Mouse (Mus musculus): Measurements from ENCODE around the gene Alg9.
A peak's percentile ranks its signal among the peaks of the same experiment; 100 is the strongest.

Gene Alg9

DNA sequence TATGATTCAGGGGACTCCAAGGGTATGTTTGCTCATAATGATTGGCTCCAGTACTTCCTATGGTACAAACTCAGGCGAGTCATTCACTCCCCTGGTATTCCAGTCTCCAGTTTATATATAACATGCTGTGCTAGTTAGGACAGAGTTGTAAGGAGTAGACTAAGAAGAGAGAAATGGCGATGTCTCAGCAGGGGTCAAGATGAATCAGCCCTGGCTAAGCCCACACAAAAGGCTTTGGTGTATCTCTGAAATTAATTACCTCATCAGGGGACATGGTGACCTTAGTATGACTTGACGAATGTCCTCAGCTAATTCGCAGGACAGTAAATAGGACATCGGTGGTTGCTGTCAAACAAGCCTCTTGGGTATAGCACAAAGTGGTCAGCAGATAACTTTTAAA, 18.1 kb upstream of the Alg9 start:
- DNase-seq (ENCODE audit: low spot score) = no peak

DNA sequence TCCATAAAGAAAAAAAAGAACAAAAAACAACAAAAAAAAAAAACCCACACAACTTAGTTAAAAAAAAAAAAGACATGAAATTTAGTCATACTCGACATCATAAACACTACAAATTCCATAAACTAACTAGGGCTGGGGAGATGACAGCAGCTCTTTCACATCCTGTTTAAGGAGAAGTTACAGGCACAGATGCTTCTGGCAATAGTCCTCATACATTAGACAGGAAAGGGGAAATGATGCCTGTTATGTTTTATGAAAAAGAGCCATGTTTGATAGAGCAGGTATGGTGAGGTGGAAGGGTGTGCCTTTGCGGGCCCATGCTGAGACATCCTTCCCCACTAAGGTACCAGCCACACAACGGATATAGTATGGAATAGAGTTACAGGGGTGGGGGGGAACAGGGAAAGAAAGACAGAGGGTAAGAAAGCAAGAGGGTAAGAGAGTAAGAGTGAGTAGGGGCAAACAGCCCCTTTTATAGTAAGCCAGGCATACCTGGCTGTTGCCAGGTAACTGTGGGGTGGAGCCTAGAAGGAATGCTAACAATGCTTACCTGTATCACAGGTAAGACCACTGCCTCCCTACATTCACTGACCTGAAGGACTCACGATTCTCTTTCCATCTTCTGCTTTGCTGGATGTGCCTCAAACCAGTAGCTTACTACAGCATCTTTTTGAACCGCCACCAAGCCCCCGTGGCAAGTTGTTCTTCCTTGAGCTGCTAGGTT, 13.1 kb upstream of the Alg9 start:
- no peak for DNase-seq (ENCODE audit: low spot score)

DNA sequence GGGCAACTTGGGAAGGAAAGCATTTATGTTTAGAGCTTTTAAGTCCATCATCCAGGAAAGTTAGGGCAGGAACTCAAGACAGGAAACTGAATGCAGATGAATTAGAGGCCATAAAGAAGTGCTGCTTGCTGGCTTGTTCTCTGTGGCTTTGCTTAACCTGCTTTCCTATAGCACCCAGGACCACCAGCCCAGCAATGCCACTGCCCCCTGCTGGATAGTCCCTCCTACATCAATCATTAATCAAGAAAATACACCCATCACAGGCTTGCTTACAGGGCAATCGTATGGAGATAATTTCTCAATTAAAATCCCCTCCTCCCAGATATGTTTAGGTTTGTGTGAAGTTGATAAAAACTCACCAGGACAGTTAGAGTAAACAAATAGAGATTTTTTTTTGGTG, 11.5 kb upstream of the Alg9 start:
- DNase-seq (ENCODE audit: low spot score) = peak; percentile 15

DNA sequence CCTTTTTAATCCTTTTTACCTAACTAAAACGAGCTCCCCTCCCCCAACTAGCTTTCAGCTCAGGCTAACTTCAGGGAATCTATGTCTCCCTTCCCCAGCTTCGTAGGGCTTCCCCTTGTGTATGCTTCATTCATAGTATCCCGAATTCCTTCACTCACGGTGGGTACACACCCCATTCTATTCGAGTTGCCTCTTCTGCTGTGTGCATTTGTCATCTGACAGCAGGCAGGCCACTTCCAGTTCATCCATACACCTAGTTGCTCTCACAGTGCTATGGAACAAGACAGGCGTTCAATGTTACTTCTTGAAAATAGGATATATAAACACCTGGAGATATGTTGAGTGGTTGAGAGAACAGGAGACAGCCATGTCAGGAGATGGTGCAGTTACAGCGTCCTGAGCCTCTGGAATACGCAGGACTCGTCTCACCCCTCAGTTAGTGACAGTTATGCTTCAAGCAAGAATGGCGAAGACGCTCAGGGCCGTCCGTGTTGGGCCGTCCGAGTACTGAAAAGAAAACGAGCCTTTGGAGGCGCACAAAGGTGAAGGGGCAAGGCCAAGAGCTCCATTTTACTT, 7.2 kb upstream of the Alg9 start:
- no peak for DNase-seq (ENCODE audit: low spot score)

DNA sequence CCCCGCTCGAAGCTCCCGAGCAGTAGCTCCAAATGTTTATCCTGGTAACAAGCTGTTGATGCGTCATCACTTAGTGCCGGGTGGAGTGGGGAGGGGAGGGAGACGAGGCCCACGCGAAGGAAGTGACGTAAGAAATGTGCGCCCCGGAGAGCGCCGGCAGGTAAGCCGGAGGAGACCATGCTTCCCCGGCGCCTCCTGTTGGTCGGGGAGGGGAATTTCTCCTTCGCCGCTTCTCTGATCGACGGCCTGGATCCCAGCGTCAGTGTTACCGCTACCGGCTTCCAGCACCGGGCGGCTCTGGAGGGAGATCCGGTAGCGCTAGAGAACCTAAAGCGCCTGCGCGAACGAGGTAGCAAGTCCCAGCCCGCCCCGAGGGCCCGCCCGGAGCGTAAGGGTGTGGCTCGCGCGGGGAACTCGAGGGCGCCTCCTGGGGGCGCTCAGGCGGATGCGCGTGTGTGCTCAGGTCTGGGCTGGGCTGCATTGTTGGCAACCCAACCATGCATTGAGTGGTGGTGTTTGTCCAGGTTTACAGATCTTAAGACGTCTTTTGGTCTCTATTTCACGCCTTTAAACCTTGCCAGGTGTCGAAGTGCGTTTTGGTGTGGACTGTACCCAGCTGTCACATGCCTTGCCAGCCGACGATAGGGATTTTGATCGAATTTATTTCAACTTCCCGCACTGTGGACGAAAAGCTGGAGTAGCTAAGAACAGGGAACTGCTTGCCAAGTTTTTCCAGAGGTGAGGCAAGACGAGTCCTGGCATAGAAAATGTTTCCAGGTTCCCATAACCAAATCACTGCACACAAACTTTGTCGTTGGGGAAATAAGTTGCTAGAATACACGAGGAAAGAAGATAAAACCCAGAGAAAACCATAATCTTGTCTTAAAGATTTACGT, 6.5 kb upstream of the Alg9 start, which contains the start of gene Fdxacb1:
Fdxacb1 (plus strand) TSS at position 130 of the 896 bp plus-strand sequence.
- peak; percentile 98 for DNase-seq (ENCODE audit: low spot score)

DNA sequence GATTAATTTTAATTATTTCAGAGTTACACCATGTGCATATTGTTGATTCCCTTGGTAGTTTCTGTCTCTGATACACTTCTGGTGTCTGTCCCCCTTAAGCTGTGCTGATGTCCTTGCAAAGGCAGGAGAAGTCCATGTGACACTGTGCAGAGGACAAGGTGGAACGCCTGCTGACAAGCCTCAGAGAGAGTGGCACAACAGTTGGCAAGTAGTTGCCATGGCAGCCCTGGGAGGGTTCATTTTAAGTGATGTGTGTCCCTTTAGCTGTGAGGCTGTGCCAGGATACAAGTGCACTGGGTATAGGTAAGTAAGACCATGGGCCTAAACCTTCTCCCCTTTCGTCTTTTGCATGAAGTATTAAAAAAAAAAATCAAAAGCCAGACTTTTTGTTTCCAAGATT, 4.8 kb upstream of the Alg9 start:
- no peak for DNase-seq (ENCODE audit: low spot score)

DNA sequence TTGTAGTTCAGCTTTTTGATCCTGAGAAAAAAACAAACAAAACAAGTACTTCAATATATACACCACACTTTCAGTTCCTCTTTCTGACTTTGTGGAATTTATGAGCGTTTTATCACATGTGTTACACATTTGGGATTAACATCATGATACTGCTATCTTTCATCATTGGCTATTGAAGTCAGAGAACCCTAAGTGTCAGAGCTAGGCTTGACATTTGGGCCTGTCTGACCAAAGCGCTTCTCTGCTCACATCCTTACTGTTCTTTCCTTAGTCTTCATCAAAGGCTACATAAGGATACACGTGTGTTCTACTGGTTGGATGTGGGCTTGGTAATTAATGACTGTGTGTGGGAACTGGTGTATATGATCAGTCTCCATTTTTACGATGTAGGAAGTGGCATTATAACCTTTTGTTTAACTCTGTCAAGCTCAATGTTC, 775 bp upstream of the Alg9 start:
- DNase-seq (ENCODE audit: low spot score) = no peak

DNA sequence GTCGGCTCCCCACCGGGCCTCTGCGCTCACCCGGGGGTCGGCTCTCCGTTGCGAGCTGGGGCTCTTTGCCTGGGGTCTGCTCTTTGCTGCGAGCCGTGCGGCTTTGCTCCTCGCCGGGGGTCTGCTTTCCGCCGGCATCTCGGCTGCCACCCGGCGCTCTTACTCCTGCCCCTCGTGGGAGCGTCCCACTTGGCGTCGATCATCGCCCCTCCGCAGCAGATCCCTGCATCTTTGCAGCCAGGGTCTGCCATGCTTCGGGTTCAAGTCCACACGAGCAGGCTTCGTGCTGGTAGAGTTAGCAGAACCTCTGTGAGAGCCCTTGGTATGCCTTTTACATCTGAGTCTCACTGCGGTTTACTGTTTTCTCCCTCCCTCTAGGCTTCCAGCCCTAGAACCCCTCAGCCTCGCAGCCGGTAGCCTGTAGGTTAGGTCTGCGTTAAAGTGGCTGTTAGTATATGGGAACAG, 875 bp downstream of the Alg9 start:
- no peak for DNase-seq (ENCODE audit: low spot score)

DNA sequence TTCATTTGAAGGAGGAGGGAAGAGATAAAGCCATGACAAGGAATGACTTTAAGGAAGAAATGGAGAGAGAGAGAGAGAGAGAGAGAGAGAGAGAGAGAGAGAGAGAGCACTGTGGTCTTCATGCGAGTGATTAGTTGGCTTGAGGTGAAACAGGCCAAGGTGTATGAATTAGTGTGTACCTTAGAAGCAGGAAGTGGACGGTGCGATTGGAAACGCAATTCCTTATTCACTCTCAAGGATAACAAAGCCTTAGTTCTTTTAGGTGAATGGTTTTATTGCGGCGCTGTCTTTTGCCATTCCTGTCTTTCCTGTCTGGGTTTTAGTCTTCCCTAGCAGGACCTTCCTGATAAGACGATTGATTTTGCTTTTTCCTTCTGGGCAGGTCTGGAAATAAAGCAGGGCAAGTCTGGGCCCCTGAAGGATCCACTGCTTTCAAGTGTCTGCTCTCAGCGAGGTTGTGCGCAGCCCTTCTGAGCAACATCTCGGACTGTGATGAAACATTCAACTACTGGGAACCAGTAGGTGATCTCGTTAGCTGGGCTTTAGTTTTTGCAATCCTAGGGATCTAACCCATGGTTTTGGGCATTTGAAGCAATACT, 1.4 kb downstream of the Alg9 start:
- DNase-seq (ENCODE audit: low spot score) = no peak

DNA sequence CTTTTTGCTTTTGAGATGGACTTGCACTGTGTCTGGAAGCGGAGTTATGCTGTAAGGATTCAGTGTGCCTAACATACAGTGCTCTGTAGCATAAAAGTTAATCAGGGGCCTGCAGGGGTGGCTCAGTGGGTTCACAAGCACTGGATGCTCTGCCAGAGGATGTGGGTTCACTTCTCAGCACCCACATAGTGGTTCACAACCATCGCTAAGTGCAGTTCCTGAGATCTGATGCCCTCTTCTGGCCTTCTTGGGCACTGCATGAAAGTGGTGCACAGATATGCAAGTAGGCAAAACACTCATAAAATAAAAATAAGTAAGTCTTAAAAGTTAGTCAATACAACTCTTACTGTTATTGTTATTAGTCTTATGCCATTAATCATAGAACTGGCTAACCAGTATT, 7.3 kb downstream of the Alg9 start:
- peak; percentile 55 for DNase-seq (ENCODE audit: low spot score)

DNA sequence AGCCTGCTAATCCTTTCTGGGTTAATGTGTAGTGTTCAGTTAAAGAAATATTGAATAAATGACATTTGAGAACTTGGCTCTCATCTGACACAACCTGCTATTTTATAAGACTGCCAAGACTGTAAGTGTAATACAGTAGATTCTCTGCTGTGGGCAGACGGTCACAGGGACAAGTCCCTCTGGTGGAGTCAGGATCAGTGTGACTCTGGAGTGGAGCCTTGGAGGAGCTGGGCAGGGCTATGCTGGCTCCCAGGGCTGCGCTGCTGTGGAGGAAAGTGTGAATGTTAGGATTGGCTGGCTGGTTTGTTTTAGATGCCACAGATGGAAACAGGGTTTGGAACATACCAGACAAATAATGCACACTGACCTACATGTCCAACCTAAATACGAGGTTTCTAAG, 20.4 kb downstream of the Alg9 start:
- no peak for DNase-seq (ENCODE audit: low spot score)

DNA sequence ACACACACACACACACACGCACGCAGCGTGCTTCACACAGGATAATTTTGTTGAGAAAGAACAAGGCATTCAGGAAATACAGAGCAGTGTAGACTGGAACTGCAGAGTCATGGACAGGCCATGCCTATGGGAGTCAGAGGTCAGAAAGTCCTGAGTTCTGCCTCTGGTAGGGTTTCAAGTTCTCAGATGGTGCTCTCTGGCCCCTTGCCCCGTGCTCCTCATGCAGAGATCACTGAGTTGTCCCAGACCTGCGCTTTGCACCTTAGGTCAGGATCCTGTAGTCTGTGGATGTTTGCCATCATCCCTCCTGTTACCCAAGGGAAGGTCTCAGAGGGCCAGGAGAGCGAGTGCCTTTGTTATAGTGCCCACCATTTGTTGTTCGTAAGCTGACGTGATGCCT, 22.0 kb downstream of the Alg9 start:
- DNase-seq (ENCODE audit: low spot score) = no peak

DNA sequence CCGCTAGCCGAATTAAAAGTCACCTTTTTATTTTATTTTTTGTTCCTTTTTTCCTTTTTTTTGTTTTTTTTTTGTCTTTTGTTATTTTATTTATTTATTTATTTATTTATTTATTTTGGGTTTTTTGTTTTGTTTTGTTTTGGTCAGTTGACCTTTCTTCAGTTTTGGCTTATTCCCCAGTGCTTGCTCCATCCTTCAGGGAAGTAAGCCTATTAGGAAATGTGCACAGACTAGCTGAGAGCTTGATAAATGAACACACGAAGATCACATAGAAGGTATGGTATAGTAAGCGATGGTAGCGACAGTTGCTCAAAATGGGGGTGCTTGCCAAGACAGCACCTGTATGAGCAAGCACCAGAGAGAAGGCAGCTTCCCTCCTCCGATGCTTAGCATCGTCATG, 22.8 kb downstream of the Alg9 start:
- DNase-seq (ENCODE audit: low spot score) = no peak

DNA sequence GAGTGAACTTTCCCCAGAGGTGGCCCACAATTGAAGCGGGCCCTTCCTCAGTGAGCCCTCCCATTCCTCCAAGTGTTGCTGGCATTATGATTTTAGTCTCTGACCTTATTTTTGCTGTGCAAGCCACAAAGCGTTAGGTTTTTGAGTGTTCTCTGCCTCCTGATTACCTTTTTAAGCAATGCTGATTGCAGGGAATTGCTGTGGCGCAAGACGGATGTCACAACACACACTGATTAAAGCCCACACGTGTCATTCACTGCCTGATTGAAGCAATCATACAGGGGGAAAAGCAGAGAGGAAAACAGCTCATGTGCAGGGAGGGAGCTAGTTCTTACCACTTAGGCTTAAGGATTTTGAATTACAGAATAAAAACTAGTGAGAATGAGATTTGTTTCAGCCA, 23.5 kb downstream of the Alg9 start:
- no peak for DNase-seq (ENCODE audit: low spot score)

DNA sequence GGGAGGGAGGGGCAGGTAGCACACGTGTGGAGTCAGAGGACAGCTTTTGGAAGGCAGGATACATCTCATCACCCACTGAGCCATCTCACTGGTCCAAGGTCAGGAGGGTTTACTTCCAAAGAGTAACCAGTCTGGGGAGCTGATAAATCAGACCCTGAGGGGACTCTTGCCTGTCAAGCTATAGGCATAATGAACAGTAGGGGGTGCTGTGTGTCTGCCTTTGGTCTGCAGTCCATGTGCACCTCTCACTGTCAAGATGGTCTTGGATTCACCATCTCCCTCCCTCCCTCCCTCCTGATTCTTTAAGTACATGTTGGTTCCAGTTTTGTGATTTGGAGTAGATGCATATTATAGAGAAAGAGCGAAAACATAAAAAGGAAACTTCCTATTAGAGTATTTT, 26.2 kb downstream of the Alg9 start:
- peak; percentile 47 for DNase-seq (ENCODE audit: low spot score)

DNA sequence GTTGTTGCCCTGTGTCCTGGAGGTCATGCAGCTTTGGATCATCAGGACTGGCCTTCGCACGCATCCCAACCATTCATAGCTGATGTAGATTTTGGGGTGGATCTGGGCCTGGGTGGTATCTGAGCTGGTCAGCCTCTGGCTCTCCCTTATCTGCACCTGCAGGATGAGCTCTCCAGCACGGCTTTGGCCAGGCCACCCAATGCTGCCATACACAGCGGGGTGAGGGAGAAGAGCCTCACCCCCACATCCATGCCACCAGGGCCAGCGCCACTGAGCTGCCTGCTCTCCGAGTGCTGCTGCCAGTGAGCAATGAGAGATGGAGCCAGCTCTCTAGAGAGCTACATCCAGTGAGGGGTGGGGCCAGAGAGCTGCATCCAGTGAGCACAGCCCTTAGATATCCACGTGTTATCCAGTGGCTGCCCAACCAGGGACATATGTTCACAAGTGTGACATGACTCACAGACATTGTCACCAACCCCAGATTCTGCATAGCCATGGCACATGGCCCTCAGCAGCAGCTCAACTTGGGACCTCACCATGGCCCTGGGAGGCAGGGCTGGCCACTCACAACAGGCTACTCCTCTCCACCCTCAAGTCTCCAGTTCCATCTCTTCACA, 28.3 kb downstream of the Alg9 start:
- no peak for DNase-seq (ENCODE audit: low spot score)

DNA sequence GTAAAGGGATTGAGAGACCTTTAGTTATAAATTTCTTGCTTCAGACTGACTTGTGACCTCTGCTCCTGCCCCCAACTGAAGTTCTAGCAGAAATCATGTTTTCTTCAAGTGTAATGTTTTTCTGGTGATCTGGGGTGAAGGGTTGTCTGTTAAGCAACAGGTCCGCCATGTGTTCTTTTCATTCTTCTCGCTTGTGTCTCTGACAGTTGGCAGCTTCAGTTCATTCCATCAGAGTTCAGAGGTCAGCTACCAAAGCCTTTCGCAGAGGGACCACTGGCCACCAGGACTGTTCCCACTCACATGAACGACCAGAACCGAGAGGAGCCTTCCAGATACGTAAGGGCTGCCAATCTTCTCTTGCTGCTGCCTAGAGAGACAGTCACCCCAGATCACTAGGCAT, 33.7 kb downstream of the Alg9 start:
- no peak for DNase-seq (ENCODE audit: low spot score)

DNA sequence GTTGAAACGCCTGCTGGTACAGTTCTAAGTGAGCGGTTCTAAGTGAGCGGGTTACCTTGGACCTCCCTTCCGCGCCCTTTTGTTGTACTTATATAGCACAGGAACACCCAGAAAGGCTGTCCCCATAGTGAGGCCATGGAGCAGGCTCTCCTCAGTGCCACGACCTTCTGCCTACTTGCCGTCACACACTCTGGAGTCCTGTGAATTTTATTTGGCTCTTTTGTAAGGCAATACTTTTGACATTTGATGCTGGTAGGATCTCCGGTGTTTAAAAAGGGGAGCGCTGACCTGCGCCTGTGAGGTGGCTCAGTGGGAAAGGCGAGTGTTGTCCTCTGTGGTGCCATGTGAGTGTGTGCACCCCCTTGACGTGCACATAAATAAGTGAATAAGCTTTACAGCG, 34.3 kb downstream of the Alg9 start:
- DNase-seq (ENCODE audit: low spot score) = no peak

DNA sequence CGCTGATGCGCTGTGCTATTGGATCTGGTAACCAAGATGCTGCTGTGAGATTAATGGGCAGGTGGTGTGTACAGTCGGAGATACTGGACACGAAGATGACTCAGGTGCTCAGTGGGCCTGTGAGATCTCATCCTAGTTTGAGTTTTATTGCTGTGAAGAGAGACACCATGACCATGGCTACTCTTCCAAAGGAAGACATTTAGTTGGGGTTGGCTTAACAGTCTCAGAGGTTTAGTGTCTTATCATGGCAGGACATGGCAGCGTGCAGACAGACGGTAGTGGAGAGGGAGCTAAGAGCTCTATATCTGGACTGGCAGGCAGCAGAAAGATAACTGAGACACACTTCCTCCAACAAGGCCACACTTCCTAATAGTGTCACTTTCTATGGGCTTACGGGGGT, 36.4 kb downstream of the Alg9 start:
- no peak for DNase-seq (ENCODE audit: low spot score)

DNA sequence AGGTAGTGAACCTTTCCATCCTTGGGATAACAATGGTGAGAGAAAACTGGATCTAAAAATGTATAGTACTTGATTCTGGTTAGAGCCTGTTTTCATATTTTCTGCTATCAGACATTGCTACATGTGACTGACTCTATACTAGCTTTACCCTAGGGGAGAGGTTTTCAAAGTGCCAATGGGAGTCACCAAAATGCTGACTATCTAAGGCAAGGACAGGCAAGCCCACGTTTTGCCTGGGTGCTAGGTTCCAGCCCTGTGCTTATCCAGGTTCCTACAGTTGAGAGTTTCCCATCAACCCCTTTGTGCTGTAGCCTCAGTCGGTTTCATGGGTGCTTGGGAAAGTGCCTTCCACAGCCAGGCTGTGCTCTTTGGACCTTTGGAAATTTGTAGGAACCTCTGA, 36.9 kb downstream of the Alg9 start:
- DNase-seq (ENCODE audit: low spot score) = no peak

DNA sequence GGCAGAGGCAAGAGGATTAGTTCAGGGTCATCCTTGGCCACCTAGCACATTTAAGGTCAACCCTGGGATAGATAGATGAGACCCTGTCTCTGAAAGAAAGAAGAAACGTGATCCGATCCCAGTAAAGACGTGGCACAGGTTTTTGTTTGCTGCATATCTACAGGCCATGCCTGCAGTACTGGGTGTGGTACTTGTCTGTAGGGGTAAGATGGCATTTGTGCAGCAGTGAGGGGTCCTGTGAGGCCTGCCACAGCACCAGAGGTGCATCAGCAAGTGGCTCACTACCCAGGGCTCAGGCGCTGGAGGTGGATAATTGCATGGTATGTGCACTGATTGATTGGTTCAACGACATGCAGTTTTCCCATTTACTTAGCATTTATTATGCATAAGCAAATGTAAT, 39.0 kb downstream of the Alg9 start:
- DNase-seq (ENCODE audit: low spot score) = no peak

DNA sequence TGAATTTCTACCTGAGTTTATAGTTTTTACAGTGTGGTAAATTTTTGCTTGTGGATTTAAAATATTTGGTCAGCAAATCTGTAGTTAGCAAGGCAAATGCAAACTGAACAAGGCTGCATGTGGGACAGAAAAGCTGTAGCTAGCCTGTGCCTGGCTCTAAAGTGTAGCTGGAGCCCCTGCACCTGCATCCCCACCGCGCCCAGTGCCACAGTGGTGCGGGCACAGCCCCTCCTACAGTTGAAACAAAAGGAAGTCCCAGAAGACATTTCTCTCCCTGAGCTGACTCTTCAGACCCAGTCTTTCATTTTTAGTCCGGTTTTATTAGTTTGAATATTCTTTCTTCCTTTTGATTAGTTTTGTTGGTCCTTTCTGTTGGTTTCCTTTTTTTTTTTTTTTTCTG, 40.8 kb downstream of the Alg9 start:
- no peak for DNase-seq (ENCODE audit: low spot score)

Measured in T-cell, adult 2 months (primary cell).